Mouse (Mus musculus) left cerebral cortex, postnatal 4 days (tissue): ENCODE results near the gene Vmn2r100. TPM values are rescaled to one million over a fixed set of nuclear protein-coding genes. Genes with fewer than 3 reads are reported as not detected.

ENCODE experiments used
- DNase-seq: peaks from one replicate; pipeline ENCODE4 v3.0.0-alpha.2; 2022
- intact Hi-C: fragments of 180-260 bp; cut with DNase I; formaldehyde crosslinking; loops from one replicate; pipeline ENCODE4 v1.15.1; 2025
- total RNA-seq, 2 experiments: library from RNA; stranded (reverse); gene quantifications; 2 replicates each; pipeline ENCODE4 v1.2.3; 2021

Vmn2r100 gene
- total RNA-seq: not detected

DNA sequence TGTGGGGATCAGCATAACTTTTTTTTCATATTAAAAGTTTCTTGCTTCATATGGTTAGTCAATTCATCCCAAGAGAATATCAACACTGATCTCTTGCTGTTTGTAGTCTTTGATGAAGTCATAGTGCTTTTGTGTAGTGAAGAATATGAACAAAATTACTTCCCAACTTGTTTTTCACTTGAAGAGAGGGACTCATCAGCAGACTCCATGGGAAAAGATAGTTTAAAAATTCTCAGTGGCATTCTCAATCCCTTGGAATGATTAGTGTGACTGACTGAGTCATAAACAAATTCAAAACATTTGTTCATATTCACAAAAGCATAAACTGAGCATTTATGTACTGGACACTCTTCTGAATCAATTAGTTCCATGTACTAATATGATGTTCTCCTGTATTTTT, at the start of gene Vmn2r100:
Vmn2r100 (plus strand) TSS at position 301 of the 400 bp plus-strand sequence.
- intact Hi-C loops: no loop called here
- no peak for DNase-seq

DNA sequence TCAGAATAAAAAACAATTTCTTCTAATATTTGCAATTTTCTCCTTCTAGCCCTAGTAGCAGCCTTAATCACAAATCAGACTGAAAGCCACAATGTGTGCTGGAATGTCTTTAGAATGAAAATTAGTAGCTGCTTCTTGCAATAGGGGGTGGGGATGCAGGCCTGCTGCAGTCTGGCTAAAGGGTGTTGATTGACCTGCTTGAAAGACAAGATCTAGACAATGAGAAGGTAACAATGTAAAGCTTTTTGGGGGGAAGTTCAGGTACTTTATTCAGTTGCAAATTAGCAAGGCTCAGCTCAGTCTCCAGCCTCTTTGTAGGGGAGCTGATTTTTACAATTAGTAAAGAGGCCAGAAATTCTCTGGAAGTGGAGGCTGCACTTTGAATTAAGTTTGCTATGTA, 21.7 kb upstream of the Vmn2r100 start:
- DNase-seq: no peak
- intact Hi-C loops: no loop called here

DNA sequence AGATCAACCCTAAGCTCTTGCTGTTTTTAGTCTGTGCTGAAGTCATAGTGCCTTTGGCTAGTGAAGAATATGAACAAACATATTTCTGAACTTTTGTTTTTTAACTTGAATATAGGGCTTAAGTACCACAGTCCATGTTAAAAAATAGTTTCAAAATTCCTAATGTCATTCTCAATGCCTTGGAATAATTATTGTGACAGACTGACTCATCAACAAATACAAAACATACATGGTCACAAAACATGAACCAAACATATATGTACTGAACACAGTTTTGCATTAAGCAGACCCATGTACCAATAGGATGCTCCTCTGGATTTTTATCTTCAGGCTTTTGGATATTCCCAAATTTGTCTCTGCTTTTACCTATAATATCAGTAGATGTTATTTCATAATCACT, 72.4 kb downstream of the Vmn2r100 start, which contains the start of gene Vmn2r101:
Vmn2r101 (plus strand) TSS at position 301 of the 400 bp plus-strand sequence.
- intact Hi-C loops: no loop called here
- no peak for DNase-seq

Other genes starting within 250 kb of the Vmn2r100 start
- gene Vmn2r99, start 142.8 kb upstream of the Vmn2r100 start, total RNA-seq: not detected
- gene Vmn2r101, start 72.5 kb downstream of the Vmn2r100 start, total RNA-seq: not detected
- not detected for gene Vmn2r102, start 155.6 kb downstream of the Vmn2r100 start, total RNA-seq